Mouse (Mus musculus) forebrain, embryonic 14.5 days (tissue): Measurements from ENCODE around the gene Flnc. TPM values are rescaled to one million over a fixed set of nuclear protein-coding genes. Genes with fewer than 3 reads are reported as not detected.

Experiments
- ATAC-seq: fragments of 200-750 bp; cut with Nextera tagmentation; 2 replicates; pipeline ENCODE4 v1.8.0; 2017; ENCODE audit warnings: mild to moderate bottlenecking, moderate library complexity
- DNase-seq: peaks from one replicate; pipeline ENCODE4 v3.0.0-alpha.2; 2015; ENCODE audit warnings: low spot score
- H3K27ac ChIP-seq: fragments of 300-500 bp; sonication (generic); 2 replicates; pipeline ENCODE4 v1.5.1; 2014; ENCODE audit warnings: low read depth, mild to moderate bottlenecking, control low read depth, low read length, moderate library complexity
- H3K27me3 ChIP-seq: fragments of 300-500 bp; sonication (generic); replicated peaks from 2 replicates; pipeline ENCODE4 v1.6.1; 2014; ENCODE audit warnings: low read length, control low read depth, mixed read lengths; ENCODE audit not compliant: control insufficient read depth, insufficient read depth
- H3K36me3 ChIP-seq: fragments of 300-500 bp; sonication (generic); 2 replicates; pipeline ENCODE4 v1.6.1; 2014; ENCODE audit warnings: low read length, control low read depth; ENCODE audit not compliant: control insufficient read depth, insufficient read depth
- H3K4me1 ChIP-seq: fragments of 300-500 bp; sonication (generic); 2 replicates; pipeline ENCODE4 v1.6.1; 2014; ENCODE audit warnings: antibody characterized with exemption, low read length, control low read depth; ENCODE audit not compliant: control insufficient read depth, insufficient read depth
- H3K4me2 ChIP-seq: fragments of 300-500 bp; sonication (generic); 2 replicates; pipeline ENCODE4 v1.6.1; 2014; ENCODE audit warnings: mild to moderate bottlenecking, control low read depth, low read length
- H3K4me3 ChIP-seq: fragments of 300-500 bp; sonication (generic); 2 replicates; pipeline ENCODE4 v1.5.1; 2014; ENCODE audit warnings: low read depth, low read length, control low read depth
- H3K9ac ChIP-seq: fragments of 300-500 bp; sonication (generic); 2 replicates; pipeline ENCODE4 v1.6.1; 2014; ENCODE audit warnings: mild to moderate bottlenecking, low read length, control low read depth, moderate library complexity
- H3K9me3 ChIP-seq: fragments of 300-500 bp; sonication (generic); replicated peaks from 2 replicates; pipeline ENCODE4 v1.6.1; 2016; ENCODE audit warnings: low read length, control low read depth, mixed read lengths; ENCODE audit not compliant: control insufficient read depth
- WGBS: fragments of 180-500 bp; shearing (Covaris S2); extraction: QIAGEN DNeasy Blood & Tissue Kit; methylation state at CpG from one replicate; pipeline ENCODE4 v1.1.7; 2014; 5-methylcytosine and 5-hydroxymethylcytosine counted together
- polyA plus RNA-seq: library from polyadenylated mRNA; unstranded; fragments of >200 nt; fragmentation: Nextera tagmentation; extraction: Ambion mirVana; gene quantifications from 2 replicates; pipeline ENCODE4 v1.2.1, GENCODE M21; 2014

Gene Flnc
- polyA plus RNA-seq, 1 experiment from 2014 or later: 1.1 TPM

DNA sequence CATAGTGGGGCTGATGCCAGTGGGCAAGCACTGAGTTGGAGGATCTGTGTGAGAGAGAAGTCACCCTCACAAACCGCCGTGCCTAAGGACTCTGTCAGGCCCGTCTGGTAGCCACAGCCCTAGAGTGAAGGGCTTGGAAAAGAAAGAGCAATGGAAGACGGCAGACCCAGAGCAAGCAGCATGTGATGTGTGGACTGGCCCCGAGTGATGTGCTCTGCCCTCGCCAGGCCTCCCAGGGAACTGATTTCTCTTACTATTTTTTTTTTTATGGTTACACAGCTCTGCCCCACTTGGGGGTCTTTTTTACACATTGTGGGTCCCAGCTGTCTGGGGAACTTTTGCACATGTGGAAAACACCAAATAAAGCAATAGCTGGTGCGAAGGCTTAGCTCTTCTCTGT is 28.4 kb downstream of the Flnc start:
- Histone ChIP-seq H3K27me3 (no peaks in the 10 kb centered on the region), H3K36me3 (no peaks in the 10 kb centered on the region), H3K4me1 (no peaks in the 10 kb centered on the region), H3K4me2 (no peak overlapping the region), H3K9me3 (no peaks in the 10 kb centered on the region), H3K4me3 (no peak overlapping the region), H3K9ac (no peak overlapping the region), H3K27ac (no peak overlapping the region)
- no peak for ATAC-seq
- no peak for DNase-seq
- 58% methylated on average over 7 of the region's 7 CpGs for WGBS

DNA sequence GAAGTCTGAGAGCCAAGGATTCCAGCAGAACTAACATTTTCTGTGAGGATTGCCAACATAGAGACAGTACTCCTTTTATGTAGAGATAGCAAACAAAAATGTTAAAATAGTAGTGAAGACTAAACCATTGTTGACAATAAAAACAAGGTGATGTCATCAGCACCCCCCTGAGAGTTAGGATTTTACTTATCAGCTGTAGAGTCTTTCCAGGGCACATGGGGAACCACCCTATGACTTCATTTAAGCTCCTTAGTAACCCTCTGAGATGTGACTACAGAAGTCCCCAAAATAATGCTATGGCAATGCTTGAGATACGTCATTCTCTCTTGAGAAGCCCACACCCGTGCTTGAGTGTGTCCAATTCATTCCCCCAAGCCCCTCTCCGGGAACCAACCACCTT is 30.3 kb downstream of the Flnc start:
- DNase-seq: no peak
- Histone ChIP-seq H3K27ac (no peak overlapping the region), H3K9ac (no peak overlapping the region), H3K36me3 (no peaks in the 10 kb centered on the region), H3K27me3 (no peaks in the 10 kb centered on the region), H3K4me1 (no peaks in the 10 kb centered on the region), H3K9me3 (no peaks in the 10 kb centered on the region), H3K4me3 (no peak overlapping the region), H3K4me2 (no peak overlapping the region)
- 75% methylated on average over 3 of the region's 3 CpGs for WGBS
- ATAC-seq: no peak

GRCm38 (mm10) chr6:29467583-29468354 is 34.7 kb downstream of the Flnc start, which contains the start of gene Atp6v1f:
Atp6v1f (plus strand) TSS chr6:29467718.
- no peaks in the 10 kb centered on the region for H3K9me3 ChIP-seq
- ATAC-seq: peak; percentile 96
- H3K27me3 ChIP-seq: no peaks in the 10 kb centered on the region
- H3K4me1 ChIP-seq: peaks cover 4% of the 10 kb centered on the region
- H3K9ac ChIP-seq: peak within 1 kb of the TSS; percentile 66
- H3K4me2 ChIP-seq: peak within 1 kb of the TSS; percentile 54
- WGBS: under 1% methylated on average over 39 of the region's 39 CpGs
- H3K4me3 ChIP-seq: peak within 1 kb of the TSS; percentile 55
- H3K36me3 ChIP-seq: peaks cover 22% of the 10 kb centered on the region
- DNase-seq: peak; percentile 98
- H3K27ac ChIP-seq: no peak within 1 kb of the TSS

- peaks cover 22% of the 10 kb centered on the region for H3K36me3 ChIP-seq
- ATAC-seq (no peak), DNase-seq (no peak)
- peak overlapping the region; percentile 54 for H3K4me2 ChIP-seq
- 94% methylated on average over 3 of the region's 3 CpGs for WGBS
- peak overlapping the region; percentile 66 for H3K9ac ChIP-seq
- 0 out of 2 replicates have a peak overlapping the region, but pooled peaks have one; percentile 55 for H3K4me3 ChIP-seq
- H3K9me3 ChIP-seq: no peaks in the 10 kb centered on the region
- H3K27ac ChIP-seq: no peak overlapping the region
- H3K4me1 ChIP-seq: peaks cover 4% of the 10 kb centered on the region
- no peaks in the 10 kb centered on the region for H3K27me3 ChIP-seq
Observed at GRCm38 (mm10) chr6:29468851-29469250, 35.8 kb downstream of the Flnc start.

DNA sequence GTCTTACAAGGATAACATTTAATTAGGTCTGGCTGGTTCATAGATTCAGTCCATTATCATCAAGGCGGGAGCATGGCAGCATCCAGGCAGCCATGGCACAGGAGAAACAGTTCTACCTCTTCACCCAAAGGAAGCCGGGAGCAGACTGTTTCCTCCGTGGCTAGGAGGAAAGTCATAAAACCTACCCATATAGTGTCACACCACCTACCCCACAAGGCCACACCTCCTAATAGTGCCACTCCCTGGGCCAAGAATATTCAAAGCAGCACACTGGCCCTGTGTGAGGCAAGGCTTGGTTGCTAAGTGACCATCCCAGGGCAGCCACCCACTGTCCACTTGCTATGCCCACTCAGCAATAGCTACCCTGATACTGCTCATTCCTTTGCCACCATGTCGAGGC is 38.1 kb downstream of the Flnc start, which contains the start of gene Atp6v1fnb:
TSS of gene Atp6v1fnb (plus strand) at position 301 of the 400 bp plus-strand sequence.
- Histone ChIP-seq H3K4me2 (no peak within 1 kb of the TSS), H3K27me3 (no peaks in the 10 kb centered on the region; the same call in 1 of the 2 replicates), H3K4me1 (peaks cover 4% of the 10 kb centered on the region), H3K9ac (no peak within 1 kb of the TSS), H3K4me3 (no peak within 1 kb of the TSS), H3K36me3 (peaks cover 22% of the 10 kb centered on the region), H3K27ac (no peak within 1 kb of the TSS), H3K9me3 (no peaks in the 10 kb centered on the region)
- ATAC-seq (no peak), DNase-seq (no peak)
- 93% methylated on average over 4 of the region's 4 CpGs for WGBS

DNA sequence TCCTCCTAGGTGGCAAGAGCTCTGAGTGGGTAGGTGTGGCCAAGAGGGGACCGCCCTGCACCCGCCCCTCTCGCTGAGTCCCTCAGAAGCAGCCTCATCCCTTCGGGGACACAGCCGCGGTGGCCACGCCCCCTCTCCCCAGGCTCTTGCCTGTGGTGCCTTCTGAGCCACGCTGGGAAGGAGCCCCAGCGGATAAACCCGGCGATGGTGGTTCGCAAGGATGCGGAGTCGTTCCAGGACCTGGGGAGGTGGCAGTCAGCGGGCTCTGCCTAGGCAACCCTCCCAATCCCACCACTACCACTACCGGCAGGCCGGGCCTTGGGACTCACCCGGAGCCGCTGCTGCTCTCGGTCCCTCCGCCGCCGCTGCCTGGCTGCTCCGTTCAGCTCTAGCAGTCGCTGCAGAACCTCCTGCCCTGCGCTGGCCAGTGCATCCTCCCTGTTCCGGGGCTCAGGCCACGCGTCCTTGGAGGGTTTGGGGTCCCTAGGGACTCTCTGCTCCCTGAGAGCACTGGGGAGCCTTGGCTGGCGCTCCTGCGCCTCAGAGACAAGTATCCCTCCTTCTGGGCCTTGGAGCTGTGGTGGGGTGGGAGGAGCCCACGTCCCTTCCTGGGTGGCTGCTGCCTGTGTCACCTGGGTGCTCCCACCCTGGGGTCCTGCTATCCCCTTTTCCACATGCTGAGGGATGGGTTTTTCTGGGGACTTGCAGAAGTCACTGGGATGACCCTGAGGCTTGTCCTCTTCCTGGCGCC is 41.1 kb downstream of the Flnc start:
- DNase-seq (peak; percentile 88), ATAC-seq (peak; percentile 95)
- H3K36me3 ChIP-seq: peaks cover 22% of the 10 kb centered on the region
- 2% methylated on average over 31 of the region's 33 CpGs for WGBS
- H3K4me3 ChIP-seq: peak overlapping the region; percentile 36
- H3K4me2 ChIP-seq: peak overlapping the region; percentile 66
- H3K27ac ChIP-seq: no peak overlapping the region
- no peaks in the 10 kb centered on the region for H3K9me3 ChIP-seq
- H3K9ac ChIP-seq: peak overlapping the region; percentile 61
- H3K27me3 ChIP-seq: no peaks in the 10 kb centered on the region; the same call in 1 of the 2 replicates
- H3K4me1 ChIP-seq: no peaks in the 10 kb centered on the region

DNA sequence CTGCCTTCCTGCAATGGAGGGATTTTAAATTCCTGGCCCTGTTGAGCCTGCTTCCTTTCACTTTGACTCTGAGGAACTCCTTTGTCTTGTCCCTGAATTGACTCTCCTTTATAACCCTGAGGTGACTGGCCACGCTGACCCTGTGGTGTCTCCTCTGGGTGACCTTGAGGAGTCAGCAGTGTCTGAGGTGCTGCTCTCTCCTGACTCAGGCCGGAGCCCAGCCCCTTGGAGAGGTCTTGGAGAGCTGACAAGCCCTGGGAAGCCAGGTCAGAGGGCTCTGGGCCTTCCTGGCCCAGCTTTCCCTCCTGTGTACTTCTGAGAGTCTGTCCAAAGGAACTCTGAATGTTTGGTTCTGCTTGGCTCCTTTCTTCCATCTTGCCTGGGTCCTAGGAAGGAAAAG is 41.7 kb downstream of the Flnc start:
- WGBS: 50% methylated on average over 2 of the region's 2 CpGs
- Histone ChIP-seq H3K4me2 (peak overlapping the region; percentile 66; the same call in 1 of the 2 replicates), H3K27me3 (no peaks in the 10 kb centered on the region; the same call in 1 of the 2 replicates), H3K9me3 (no peaks in the 10 kb centered on the region), H3K9ac (no peak overlapping the region), H3K4me1 (no peaks in the 10 kb centered on the region), H3K36me3 (peaks cover 21% of the 10 kb centered on the region), H3K4me3 (no peak overlapping the region), H3K27ac (no peak overlapping the region)
- no peak for DNase-seq
- ATAC-seq: no peak

DNA sequence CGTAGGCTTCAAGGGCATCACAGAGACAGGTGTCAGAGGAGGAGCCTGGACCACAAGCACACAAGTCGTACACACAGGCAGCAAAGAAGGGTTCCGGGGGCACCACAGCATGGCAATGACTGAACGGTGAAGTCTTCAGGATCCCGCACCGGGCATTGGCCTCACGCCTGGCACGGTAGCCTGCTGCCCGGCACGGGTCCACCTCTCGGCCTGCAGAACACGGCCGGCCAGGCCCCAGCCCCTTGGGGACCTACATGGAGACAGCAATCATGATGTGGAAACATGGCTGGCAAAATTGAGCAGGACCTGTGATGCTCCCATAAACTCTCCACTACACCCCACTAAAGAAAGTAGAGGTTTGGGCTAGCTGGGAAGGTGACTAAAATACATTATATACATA is 49.6 kb downstream of the Flnc start:
- no peak for DNase-seq
- Histone ChIP-seq H3K4me2 (no peak overlapping the region), H3K4me1 (peaks cover 3% of the 10 kb centered on the region), H3K9me3 (no peaks in the 10 kb centered on the region), H3K9ac (no peak overlapping the region), H3K27me3 (peaks cover 6% of the 10 kb centered on the region; the same call in 1 of the 2 replicates), H3K27ac (no peak overlapping the region), H3K36me3 (no peaks in the 10 kb centered on the region), H3K4me3 (no peak overlapping the region)
- no peak for ATAC-seq
- WGBS: 94% methylated on average over 13 of the region's 13 CpGs
